Mouse (Mus musculus) stomach, embryonic 15.5 days (tissue): ENCODE measurements around the gene Prdm2. TPM values are rescaled to one million over a fixed set of nuclear protein-coding genes. Genes with fewer than 3 reads are reported as not detected.
A peak's percentile ranks its signal among the peaks of the same experiment; 100 is the strongest.

Source experiments
- ATAC-seq: fragments of 200-750 bp; cut with Nextera tagmentation; 2 replicates; pipeline ENCODE4 v1.8.0; 2017; ENCODE audit warnings: low read depth, moderate number of reproducible peaks, moderate TSS enrichment; ENCODE audit not compliant: insufficient read depth, low FRiP score
- H3K27ac ChIP-seq: fragments of 300-500 bp; sonication (generic); 2 replicates; pipeline ENCODE4 v1.5.1; 2015; ENCODE audit warnings: mild to moderate bottlenecking, inconsistent platforms
- H3K27me3 ChIP-seq: fragments of 300-500 bp; sonication (generic); replicated peaks from 2 replicates; pipeline ENCODE4 v1.6.1; 2015; ENCODE audit warnings: inconsistent platforms
- H3K36me3 ChIP-seq: fragments of 300-500 bp; sonication (generic); 2 replicates; pipeline ENCODE4 v1.6.1; 2015; ENCODE audit warnings: inconsistent platforms
- H3K4me1 ChIP-seq: fragments of 300-500 bp; sonication (generic); 2 replicates; pipeline ENCODE4 v1.6.1; 2015; ENCODE audit warnings: inconsistent platforms
- H3K4me2 ChIP-seq: fragments of 300-500 bp; sonication (generic); 2 replicates; pipeline ENCODE4 v1.6.1; 2015; ENCODE audit warnings: mild to moderate bottlenecking, inconsistent platforms
- H3K4me3 ChIP-seq: fragments of 300-500 bp; sonication (generic); replicated peaks from 2 replicates; pipeline ENCODE4 v1.5.1; 2015; ENCODE audit warnings: inconsistent platforms
- H3K9ac ChIP-seq: fragments of 300-500 bp; sonication (generic); 2 replicates; pipeline ENCODE4 v1.6.1; 2015; ENCODE audit warnings: inconsistent platforms
- H3K9me3 ChIP-seq: fragments of 300-500 bp; sonication (generic); 2 replicates; pipeline ENCODE4 v1.6.1; 2016; ENCODE audit warnings: inconsistent platforms
- WGBS: fragments of 180-500 bp; shearing (Covaris S2); methylation state at CpG from one replicate; pipeline ENCODE4 v1.1.7; 2015; 5-methylcytosine and 5-hydroxymethylcytosine counted together
- polyA plus RNA-seq: library from polyadenylated mRNA; unstranded; fragments of >200 nt; fragmentation: Nextera tagmentation; extraction: Ambion mirVana; gene quantifications from 2 replicates; pipeline ENCODE4 v1.2.1, GENCODE M21; 2015

Gene Prdm2
- polyA plus RNA-seq, 1 experiment from 2014 or later = 11.1 TPM

GRCm38 (mm10) chr4:143118843-143119242 is 94.0 kb downstream of the Prdm2 start:
- H3K4me2 ChIP-seq = no peak overlapping the region
- no peaks in the 10 kb centered on the region for H3K4me1 ChIP-seq
- H3K36me3 ChIP-seq = 0 out of 2 replicates have a peak, but pooled peaks cover 3% of the 10 kb centered on the region
- no peak overlapping the region for H3K9ac ChIP-seq
- ATAC-seq = no peak
- no peaks in the 10 kb centered on the region for H3K27me3 ChIP-seq
- no peak overlapping the region for H3K27ac ChIP-seq
- H3K4me3 ChIP-seq = no peak overlapping the region
- 55% methylated on average over 4 of the region's 4 CpGs for WGBS
- no peaks in the 10 kb centered on the region for H3K9me3 ChIP-seq

GRCm38 (mm10) chr4:143115851-143116250 is 96.9 kb downstream of the Prdm2 start:
- H3K27ac ChIP-seq = no peak overlapping the region
- no peak overlapping the region for H3K4me3 ChIP-seq
- WGBS = 76% methylated on average over 12 of the region's 12 CpGs
- H3K36me3 ChIP-seq = 0 out of 2 replicates have a peak, but pooled peaks cover 7% of the 10 kb centered on the region
- ATAC-seq = no peak
- H3K4me1 ChIP-seq = no peaks in the 10 kb centered on the region
- no peak overlapping the region for H3K4me2 ChIP-seq
- no peaks in the 10 kb centered on the region for H3K27me3 ChIP-seq
- H3K9me3 ChIP-seq = no peaks in the 10 kb centered on the region
- H3K9ac ChIP-seq = no peak overlapping the region

GRCm38 (mm10) chr4:143114232-143114979 is 98.4 kb downstream of the Prdm2 start:
- Histone ChIP-seq H3K9me3 (no peaks in the 10 kb centered on the region), H3K36me3 (0 out of 2 replicates have a peak, but pooled peaks cover 4% of the 10 kb centered on the region), H3K27me3 (no peaks in the 10 kb centered on the region), H3K4me3 (no peak overlapping the region), H3K4me2 (no peak overlapping the region), H3K4me1 (no peaks in the 10 kb centered on the region), H3K27ac (no peak overlapping the region), H3K9ac (no peak overlapping the region)
- 69% methylated on average over 21 of the region's 21 CpGs for WGBS
- ATAC-seq = no peak

GRCm38 (mm10) chr4:143112985-143113384 is 99.8 kb downstream of the Prdm2 start:
- Histone ChIP-seq H3K4me1 (0 out of 2 replicates have a peak, but pooled peaks cover 6% of the 10 kb centered on the region), H3K4me2 (no peak overlapping the region), H3K9me3 (no peaks in the 10 kb centered on the region), H3K36me3 (0 out of 2 replicates have a peak, but pooled peaks cover 7% of the 10 kb centered on the region), H3K4me3 (no peak overlapping the region), H3K9ac (no peak overlapping the region), H3K27me3 (no peaks in the 10 kb centered on the region), H3K27ac (no peak overlapping the region)
- ATAC-seq = no peak
- WGBS = 43% methylated on average over 6 of the region's 6 CpGs

GRCm38 (mm10) chr4:143112439-143112838 is 100.4 kb downstream of the Prdm2 start:
- H3K4me2 ChIP-seq = no peak overlapping the region
- no peak for ATAC-seq
- WGBS = 93% methylated on average over 2 of the region's 2 CpGs
- no peak overlapping the region for H3K27ac ChIP-seq
- H3K4me3 ChIP-seq = no peak overlapping the region
- no peak overlapping the region for H3K9ac ChIP-seq
- 0 out of 2 replicates have a peak, but pooled peaks cover 6% of the 10 kb centered on the region for H3K4me1 ChIP-seq
- no peaks in the 10 kb centered on the region for H3K9me3 ChIP-seq
- 0 out of 2 replicates have a peak, but pooled peaks cover 7% of the 10 kb centered on the region for H3K36me3 ChIP-seq
- H3K27me3 ChIP-seq = no peaks in the 10 kb centered on the region

- no peak for ATAC-seq
- no peak overlapping the region for H3K27ac ChIP-seq
- 91% methylated on average over 5 of the region's 5 CpGs for WGBS
- no peaks in the 10 kb centered on the region for H3K27me3 ChIP-seq
- H3K9ac ChIP-seq = no peak overlapping the region
- no peaks in the 10 kb centered on the region for H3K9me3 ChIP-seq
- no peak overlapping the region for H3K4me2 ChIP-seq
- no peak overlapping the region for H3K4me3 ChIP-seq
- 0 out of 2 replicates have a peak, but pooled peaks cover 6% of the 10 kb centered on the region for H3K4me1 ChIP-seq
- H3K36me3 ChIP-seq = 0 out of 2 replicates have a peak, but pooled peaks cover 7% of the 10 kb centered on the region
Observed at GRCm38 (mm10) chr4:143111872-143112271, 100.9 kb downstream of the Prdm2 start.

GRCm38 (mm10) chr4:143108552-143108951 is 104.2 kb downstream of the Prdm2 start:
- Histone ChIP-seq H3K9ac (no peak overlapping the region), H3K9me3 (no peaks in the 10 kb centered on the region), H3K4me1 (0 out of 2 replicates have a peak, but pooled peaks cover 6% of the 10 kb centered on the region), H3K27ac (no peak overlapping the region), H3K36me3 (0 out of 2 replicates have a peak, but pooled peaks cover 7% of the 10 kb centered on the region), H3K27me3 (no peaks in the 10 kb centered on the region), H3K4me2 (no peak overlapping the region), H3K4me3 (no peak overlapping the region)
- ATAC-seq = peak; percentile 44; the same call in 1 of the 2 replicates
- 51% methylated on average over 9 of the region's 9 CpGs for WGBS

- H3K4me3 ChIP-seq = no peak overlapping the region
- H3K9ac ChIP-seq = no peak overlapping the region
- no peak for ATAC-seq
- H3K4me1 ChIP-seq = 0 out of 2 replicates have a peak, but pooled peaks cover 6% of the 10 kb centered on the region
- no peaks in the 10 kb centered on the region for H3K27me3 ChIP-seq
- H3K36me3 ChIP-seq = 0 out of 2 replicates have a peak, but pooled peaks cover 7% of the 10 kb centered on the region
- H3K9me3 ChIP-seq = no peaks in the 10 kb centered on the region
- H3K27ac ChIP-seq = no peak overlapping the region
- WGBS = 76% methylated on average over 6 of the region's 6 CpGs
- H3K4me2 ChIP-seq = no peak overlapping the region
Observed at GRCm38 (mm10) chr4:143106971-143107370, 105.8 kb downstream of the Prdm2 start.

- no peak overlapping the region for H3K9ac ChIP-seq
- H3K36me3 ChIP-seq = 0 out of 2 replicates have a peak, but pooled peaks cover 7% of the 10 kb centered on the region
- H3K27me3 ChIP-seq = no peaks in the 10 kb centered on the region
- H3K4me2 ChIP-seq = no peak overlapping the region
- no peak overlapping the region for H3K27ac ChIP-seq
- H3K4me1 ChIP-seq = 0 out of 2 replicates have a peak, but pooled peaks cover 6% of the 10 kb centered on the region
- H3K4me3 ChIP-seq = no peak overlapping the region
- no peaks in the 10 kb centered on the region for H3K9me3 ChIP-seq
- ATAC-seq = no peak
- 59% methylated on average over 2 of the region's 2 CpGs for WGBS
Observed at GRCm38 (mm10) chr4:143106566-143106965, 106.2 kb downstream of the Prdm2 start.

GRCm38 (mm10) chr4:143104739-143105138 is 108.1 kb downstream of the Prdm2 start:
- 0 out of 2 replicates have a peak, but pooled peaks cover 6% of the 10 kb centered on the region for H3K4me1 ChIP-seq
- no peak overlapping the region for H3K4me2 ChIP-seq
- H3K36me3 ChIP-seq = 0 out of 2 replicates have a peak, but pooled peaks cover 3% of the 10 kb centered on the region
- no peak overlapping the region for H3K9ac ChIP-seq
- H3K9me3 ChIP-seq = no peaks in the 10 kb centered on the region
- no peak overlapping the region for H3K4me3 ChIP-seq
- H3K27ac ChIP-seq = no peak overlapping the region
- no peak for ATAC-seq
- no peaks in the 10 kb centered on the region for H3K27me3 ChIP-seq
- WGBS = 74% methylated on average over 5 of the region's 5 CpGs

- 64% methylated on average over 2 of the region's 2 CpGs for WGBS
- H3K4me3 ChIP-seq = no peak overlapping the region
Observed at GRCm38 (mm10) chr4:143103811-143104210, 109.0 kb downstream of the Prdm2 start.

GRCm38 (mm10) chr4:143100157-143100556 is 112.6 kb downstream of the Prdm2 start:
- Histone ChIP-seq H3K36me3 (no peaks in the 10 kb centered on the region), H3K4me1 (no peaks in the 10 kb centered on the region), H3K9ac (no peak overlapping the region), H3K4me2 (no peak overlapping the region), H3K9me3 (no peaks in the 10 kb centered on the region), H3K27ac (no peak overlapping the region), H3K4me3 (no peak overlapping the region), H3K27me3 (no peaks in the 10 kb centered on the region)
- 53% methylated on average over 6 of the region's 6 CpGs for WGBS
- ATAC-seq = no peak

More at GRCm38 (mm10) chr4:143103811-143104210, 109.0 kb downstream of the Prdm2 start:
- H3K4me1 ChIP-seq = 0 out of 2 replicates have a peak, but pooled peaks cover 4% of the 10 kb centered on the region
- 0 out of 2 replicates have a peak, but pooled peaks cover under 1% of the 10 kb centered on the region for H3K36me3 ChIP-seq
- no peak overlapping the region for H3K9ac ChIP-seq
- H3K9me3 ChIP-seq = no peaks in the 10 kb centered on the region
- H3K27me3 ChIP-seq = no peaks in the 10 kb centered on the region
- H3K4me2 ChIP-seq = no peak overlapping the region
- no peak for ATAC-seq
- no peak overlapping the region for H3K27ac ChIP-seq
